Mouse (Mus musculus): ENCODE results near the gene Vmn1r131.
"Not testable (repeated sequence)": the region's sequence is repeated elsewhere in the genome, so short reads cannot be mapped to it uniquely, and the experiment has no call there.

Vmn1r131 gene

DNA sequence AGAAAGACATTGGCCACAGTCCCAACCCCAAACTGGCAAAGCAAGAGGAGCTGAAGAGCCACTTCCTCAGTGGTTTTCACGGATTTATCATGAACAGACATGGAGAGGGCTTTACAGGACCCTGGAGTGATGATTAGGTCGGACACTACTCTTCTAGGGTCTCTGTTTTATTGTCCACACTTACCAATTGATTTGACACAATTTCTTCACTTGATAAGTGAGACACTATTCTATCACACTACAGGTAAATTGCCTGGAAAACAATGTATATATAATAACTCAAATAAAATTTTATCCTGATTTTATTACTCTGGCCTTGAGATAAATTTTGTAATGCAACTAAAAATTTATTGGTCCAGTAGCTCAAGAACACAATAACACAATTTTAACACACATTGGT is at the start of gene Vmn1r131:
Gene Vmn1r131 (minus strand): TSS at position 101 of the 400 bp plus-strand sequence.
- DNase-seq (ENCODE audit: low spot score in 2 of 2): not testable (repeated sequence)

DNA sequence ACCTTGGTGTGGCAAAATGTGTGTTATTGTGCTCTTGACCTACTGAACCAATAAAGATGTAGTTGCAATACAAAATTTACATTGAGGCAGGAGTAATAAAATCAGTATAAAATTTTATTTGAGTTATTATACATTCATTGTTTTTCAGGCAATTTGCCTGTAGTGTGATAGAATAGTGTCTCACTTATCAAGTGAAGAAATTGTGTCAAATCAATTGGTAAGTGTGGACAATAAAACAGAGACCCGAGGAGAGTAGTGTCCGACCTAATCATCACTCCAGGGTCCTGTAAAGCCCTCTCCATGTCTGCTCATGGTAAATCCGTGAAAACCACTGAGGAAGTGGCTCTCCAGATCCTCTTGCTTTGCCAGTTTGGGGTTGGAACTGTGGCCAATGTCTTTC is 34.4 kb downstream of the Vmn1r131 start, which contains the start of gene Vmn1r130:
Gene Vmn1r130 (plus strand): TSS at position 301 of the 400 bp plus-strand sequence.
- DNase-seq (ENCODE audit: low spot score in 2 of 2): not testable (repeated sequence)

All from urinary bladder, adult 18-20 months (tissue).